9 mouse cellular contexts compared by ENCODE assay signal in genomic region chr2:17860922-17861559, GRCm38 (mm10).
DNase-seq lines count a peak whose midpoint lies in the region; ATAC-seq lines count a peak whose summit lies in the region.
"Had no signal": no experiment of that assay in that cellular context is flagged by ENCODE, and none has a peak within 500 bp of the region (broad histone marks: within the 10 kb centered on the region; RNA-seq: fewer than 3 reads in every experiment).

No protein-coding gene starts in this region.

- ATAC-seq in heart, embryonic 15.5 days (replicated peaks; ENCODE audit: insufficient number of reproducible peaks, insufficient read depth, low FRiP score, low read depth) = no peak
- ATAC-seq: CD4-positive, CD25-positive, alpha-beta regulatory T cell, adult 4 months had no signal

- DNase-seq in heart, postnatal 14 days = no peak
- peak; percentile 11 for DNase-seq in testis, postnatal 14 days (ENCODE audit: low spot score)
- no peak for DNase-seq in testis, postnatal 10 days (ENCODE audit: low spot score)
- no peak for DNase-seq in limb, embryonic 10.5 days (ENCODE audit: low spot score)
- no peak for DNase-seq in left cerebral cortex, adult 11 months (ENCODE audit: low spot score)
- DNase-seq in layer of hippocampus, adult 11-12 months (ENCODE audit: low spot score) = no peak
- DNase-seq in adrenal gland, adult 2 months = no peak

- H3K27me3 ChIP-seq in heart, embryonic 15.5 days = no peaks in the 10 kb centered on the region; the same call in 1 of the 2 replicates
- H3K27me3 ChIP-seq in limb, embryonic 10.5 days (ENCODE audit: low read depth, poor library complexity, severe bottlenecking) = no peaks in the 10 kb centered on the region

- H3K4me2 ChIP-seq in heart, embryonic 15.5 days = peak overlapping the region; percentile 51; the same call in 1 of the 2 replicates

- H3K4me1 ChIP-seq in heart, embryonic 15.5 days (replicated peaks) = peaks cover 21% of the 10 kb centered on the region
- H3K4me1 ChIP-seq in limb, embryonic 10.5 days = peaks cover 41% of the 10 kb centered on the region

- intact Hi-C loops in heart, postnatal 14 days (cut with DNase I) = no loop called here

- H3K27ac ChIP-seq in heart, embryonic 15.5 days = no peak overlapping the region
- H3K27ac ChIP-seq in limb, embryonic 10.5 days = peak overlapping the region; percentile 75

- H3K9ac ChIP-seq in heart, embryonic 15.5 days = no peak overlapping the region

- H3K4me3 ChIP-seq in heart, embryonic 15.5 days = no peak overlapping the region
- H3K4me3 ChIP-seq in limb, embryonic 10.5 days = peak overlapping the region; percentile 43; the same call in 1 of the 2 replicates

- no peaks in the 10 kb centered on the region for H3K9me3 ChIP-seq in heart, embryonic 15.5 days (replicated peaks)
- no peaks in the 10 kb centered on the region for H3K9me3 ChIP-seq in limb, embryonic 10.5 days (replicated peaks)

- H3K36me3 ChIP-seq in heart, embryonic 15.5 days = no peaks in the 10 kb centered on the region
- H3K36me3 ChIP-seq in limb, embryonic 10.5 days = no peaks in the 10 kb centered on the region

- 48% methylated on average over 4 of the region's 4 CpGs for WGBS in heart, embryonic 15.5 days
- 55% methylated on average over 4 of the region's 4 CpGs for WGBS in limb, embryonic 10.5 days
